Mouse (Mus musculus) neural tube, embryonic 14.5 days (tissue): ENCODE data around the gene Tbc1d20. TPM values are rescaled to one million over a fixed set of nuclear protein-coding genes. Genes with fewer than 3 reads are reported as not detected.
A peak's percentile ranks its signal among the peaks of the same experiment; 100 is the strongest.
"Not testable (repeated sequence)": the region's sequence is repeated elsewhere in the genome, so short reads cannot be mapped to it uniquely, and the experiment has no call there.

ENCODE experiments used
- ATAC-seq: fragments of 200-750 bp; cut with Nextera tagmentation; 2 replicates; pipeline ENCODE4 v1.8.0; 2017; ENCODE audit warnings: low read depth, mild to moderate bottlenecking, moderate TSS enrichment, moderate library complexity
- H3K27ac ChIP-seq: fragments of 300-500 bp; sonication (generic); 2 replicates; pipeline ENCODE4 v1.5.1; 2014; ENCODE audit warnings: low read depth, mild to moderate bottlenecking, control low read depth, low read length, moderate library complexity, mixed read lengths
- H3K27me3 ChIP-seq: fragments of 300-500 bp; sonication (generic); 2 replicates; pipeline ENCODE4 v1.6.1; 2014; ENCODE audit warnings: low read length; ENCODE audit not compliant: control insufficient read depth, insufficient read depth
- H3K36me3 ChIP-seq: fragments of 300-500 bp; sonication (generic); 2 replicates; pipeline ENCODE4 v1.6.1; 2014; ENCODE audit warnings: low read length, mixed read lengths; ENCODE audit not compliant: control insufficient read depth, insufficient read depth
- H3K4me1 ChIP-seq: fragments of 300-500 bp; sonication (generic); 2 replicates; pipeline ENCODE4 v1.6.1; 2014; ENCODE audit warnings: low read length; ENCODE audit not compliant: control insufficient read depth, insufficient read depth
- H3K4me2 ChIP-seq: fragments of 300-500 bp; sonication (generic); 2 replicates; pipeline ENCODE4 v1.6.1; 2014; ENCODE audit warnings: mild to moderate bottlenecking, low read depth, low read length, control low read depth
- H3K4me3 ChIP-seq: fragments of 300-500 bp; sonication (generic); 2 replicates; pipeline ENCODE4 v1.5.1; 2014; ENCODE audit warnings: low read depth, low read length, control low read depth, mixed read lengths
- H3K9ac ChIP-seq: fragments of 300-500 bp; sonication (generic); replicated peaks from 2 replicates; pipeline ENCODE4 v1.6.1; 2014; ENCODE audit warnings: low read depth, mild to moderate bottlenecking, control low read depth, low read length, mixed read lengths
- H3K9me3 ChIP-seq: fragments of 300-500 bp; sonication (generic); 2 replicates; pipeline ENCODE4 v1.6.1; 2016; ENCODE audit warnings: low read length; ENCODE audit not compliant: control insufficient read depth
- WGBS: fragments of 180-500 bp; shearing (Covaris S2); extraction: QIAGEN DNeasy Blood & Tissue Kit; methylation state at CpG from one replicate; pipeline ENCODE4 v1.1.7; 2014; 5-methylcytosine and 5-hydroxymethylcytosine counted together
- polyA plus RNA-seq: library from polyadenylated mRNA; unstranded; fragments of >200 nt; fragmentation: Nextera tagmentation; extraction: Ambion mirVana; gene quantifications from 2 replicates; pipeline ENCODE4 v1.2.1, GENCODE M21; 2014

Tbc1d20 gene
- polyA plus RNA-seq, 1 experiment from 2014 or later: 28.0 TPM

DNA sequence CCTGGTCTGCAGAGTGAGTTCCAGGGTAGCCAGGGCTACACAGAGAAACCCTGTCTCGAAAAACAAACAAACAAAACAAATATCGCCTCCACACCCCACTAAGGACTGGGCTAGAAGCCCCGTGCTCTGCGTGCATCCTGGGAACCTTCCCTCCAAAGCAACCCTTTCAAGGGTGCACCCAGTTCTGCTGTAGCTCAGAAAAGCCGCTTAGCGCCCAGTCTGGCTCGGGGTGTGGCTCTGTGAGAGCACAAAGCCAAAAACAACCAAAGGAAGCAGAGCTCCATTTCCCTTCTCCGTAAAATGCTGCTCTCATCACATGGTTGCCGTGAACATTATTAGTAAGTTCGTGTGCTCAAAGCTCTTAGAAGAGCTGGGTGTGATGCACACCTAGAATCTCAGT is 50.7 kb downstream of the Tbc1d20 start:
- WGBS: 10% methylated on average over 10 of the region's 10 CpGs
- no peak overlapping the region for H3K27ac ChIP-seq

DNA sequence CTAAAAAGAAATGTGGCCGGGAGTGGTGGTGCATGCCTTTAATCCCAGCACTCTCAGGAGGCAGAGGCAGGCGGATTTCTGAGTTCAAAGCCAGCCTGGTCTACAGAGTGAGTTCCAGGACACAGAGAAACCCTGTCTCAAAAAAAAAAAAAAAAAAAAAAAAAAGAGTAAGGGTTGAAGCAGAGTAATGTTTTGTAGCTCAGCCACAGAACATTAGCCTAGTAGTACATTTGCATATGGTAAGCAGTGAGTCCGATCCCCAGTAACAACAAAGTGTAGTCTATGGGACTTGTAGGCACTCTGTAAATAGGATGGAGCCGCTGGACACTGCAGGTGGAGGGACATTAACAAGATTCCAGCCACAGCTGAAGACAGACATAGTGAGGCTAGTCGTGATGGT is 51.3 kb downstream of the Tbc1d20 start:
- Histone ChIP-seq H3K27ac (no peak overlapping the region), H3K36me3 (no peaks in the 10 kb centered on the region), H3K27me3 (no peaks in the 10 kb centered on the region; the same call in 1 of the 2 replicates), H3K9ac (no peak overlapping the region), H3K9me3 (no peaks in the 10 kb centered on the region), H3K4me2 (no peak overlapping the region), H3K4me1 (peaks cover 5% of the 10 kb centered on the region; the same call in 1 of the 2 replicates), H3K4me3 (no peak overlapping the region)
- 67% methylated on average over 5 of the region's 5 CpGs for WGBS
- no peak for ATAC-seq

More for the DNA sequence above, 50.7 kb downstream of the Tbc1d20 start:
- H3K9ac ChIP-seq: peak overlapping the region; percentile 55
- peak overlapping the region; percentile 48 for H3K4me3 ChIP-seq
- peak; percentile 10; the same call in 1 of the 2 replicates for ATAC-seq
- H3K4me2 ChIP-seq: peak overlapping the region; percentile 92
- no peaks in the 10 kb centered on the region for H3K9me3 ChIP-seq
- peaks cover 5% of the 10 kb centered on the region; the same call in 1 of the 2 replicates for H3K4me1 ChIP-seq
- no peaks in the 10 kb centered on the region; the same call in 1 of the 2 replicates for H3K27me3 ChIP-seq
- no peaks in the 10 kb centered on the region for H3K36me3 ChIP-seq

DNA sequence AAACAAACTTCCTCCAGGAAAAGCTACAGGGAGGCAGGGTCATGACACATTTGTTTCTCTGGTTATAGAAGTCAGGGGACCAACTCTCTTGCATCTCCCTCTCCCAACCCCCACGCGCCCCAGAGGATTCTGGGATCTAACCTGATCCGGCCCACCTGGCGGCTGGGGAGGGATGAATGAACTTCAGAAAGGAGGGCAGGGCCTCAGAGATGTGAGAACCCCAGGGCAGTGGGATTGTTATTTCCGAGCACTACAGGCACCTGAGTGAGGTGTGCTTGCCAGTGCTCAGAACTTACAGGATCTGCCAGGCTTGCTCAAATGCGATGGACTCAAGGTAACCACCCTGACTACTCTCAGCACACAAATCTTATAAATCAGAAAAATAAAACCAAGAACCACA is 51.8 kb downstream of the Tbc1d20 start:
- Histone ChIP-seq H3K27ac (no peak overlapping the region), H3K4me1 (peaks cover 5% of the 10 kb centered on the region; the same call in 1 of the 2 replicates), H3K4me3 (no peak overlapping the region), H3K9ac (no peak overlapping the region), H3K4me2 (no peak overlapping the region), H3K36me3 (no peaks in the 10 kb centered on the region), H3K9me3 (no peaks in the 10 kb centered on the region), H3K27me3 (no peaks in the 10 kb centered on the region; the same call in 1 of the 2 replicates)
- ATAC-seq: no peak
- WGBS: 67% methylated on average over 6 of the region's 6 CpGs

GRCm38 (mm10) chr2:152346776-152347465 is 53.3 kb downstream of the Tbc1d20 start:
- Histone ChIP-seq H3K4me3 (no peak overlapping the region), H3K4me1 (peaks cover 5% of the 10 kb centered on the region; the same call in 1 of the 2 replicates), H3K4me2 (no peak overlapping the region), H3K27ac (no peak overlapping the region), H3K36me3 (no peaks in the 10 kb centered on the region), H3K9me3 (no peaks in the 10 kb centered on the region), H3K27me3 (no peaks in the 10 kb centered on the region; the same call in 1 of the 2 replicates), H3K9ac (no peak overlapping the region)
- ATAC-seq: no peak
- WGBS: 55% methylated on average over 9 of the region's 9 CpGs

GRCm38 (mm10) chr2:152347722-152348121 is 54.1 kb downstream of the Tbc1d20 start:
- no peak overlapping the region for H3K4me2 ChIP-seq
- H3K9ac ChIP-seq: no peak overlapping the region
- no peaks in the 10 kb centered on the region for H3K36me3 ChIP-seq
- H3K4me1 ChIP-seq: peaks cover 5% of the 10 kb centered on the region; the same call in 1 of the 2 replicates
- 82% methylated on average over 2 of the region's 2 CpGs for WGBS
- no peak overlapping the region for H3K27ac ChIP-seq
- no peak for ATAC-seq
- no peaks in the 10 kb centered on the region for H3K9me3 ChIP-seq
- no peak overlapping the region for H3K4me3 ChIP-seq
- no peaks in the 10 kb centered on the region; the same call in 1 of the 2 replicates for H3K27me3 ChIP-seq

DNA sequence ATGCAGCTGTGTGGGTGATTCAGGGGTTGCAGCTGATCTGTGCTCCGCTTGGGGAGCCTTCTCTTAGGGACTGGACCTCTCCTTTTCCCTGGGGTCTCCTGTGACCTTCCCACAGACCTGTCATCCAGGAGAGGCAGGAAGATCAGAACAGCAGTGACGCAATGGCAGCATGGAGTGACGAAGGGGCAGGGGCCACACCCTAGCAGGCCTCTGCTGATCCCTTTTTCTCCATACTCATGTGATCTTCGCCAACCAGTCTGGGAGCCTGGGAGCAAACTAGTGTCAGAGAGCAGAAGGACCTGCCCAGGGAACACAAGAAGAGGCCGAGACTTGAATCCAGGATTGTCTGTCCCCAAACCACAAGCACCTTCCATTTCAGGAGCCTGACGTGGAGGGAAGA is 55.6 kb downstream of the Tbc1d20 start:
- H3K4me1 ChIP-seq: peaks cover 3% of the 10 kb centered on the region; the same call in 1 of the 2 replicates
- 79% methylated on average over 6 of the region's 6 CpGs for WGBS
- H3K27me3 ChIP-seq: no peaks in the 10 kb centered on the region; the same call in 1 of the 2 replicates
- no peaks in the 10 kb centered on the region for H3K36me3 ChIP-seq
- H3K4me3 ChIP-seq: no peak overlapping the region
- no peak for ATAC-seq
- H3K27ac ChIP-seq: no peak overlapping the region
- H3K9me3 ChIP-seq: no peaks in the 10 kb centered on the region
- no peak overlapping the region for H3K9ac ChIP-seq
- no peak overlapping the region for H3K4me2 ChIP-seq

DNA sequence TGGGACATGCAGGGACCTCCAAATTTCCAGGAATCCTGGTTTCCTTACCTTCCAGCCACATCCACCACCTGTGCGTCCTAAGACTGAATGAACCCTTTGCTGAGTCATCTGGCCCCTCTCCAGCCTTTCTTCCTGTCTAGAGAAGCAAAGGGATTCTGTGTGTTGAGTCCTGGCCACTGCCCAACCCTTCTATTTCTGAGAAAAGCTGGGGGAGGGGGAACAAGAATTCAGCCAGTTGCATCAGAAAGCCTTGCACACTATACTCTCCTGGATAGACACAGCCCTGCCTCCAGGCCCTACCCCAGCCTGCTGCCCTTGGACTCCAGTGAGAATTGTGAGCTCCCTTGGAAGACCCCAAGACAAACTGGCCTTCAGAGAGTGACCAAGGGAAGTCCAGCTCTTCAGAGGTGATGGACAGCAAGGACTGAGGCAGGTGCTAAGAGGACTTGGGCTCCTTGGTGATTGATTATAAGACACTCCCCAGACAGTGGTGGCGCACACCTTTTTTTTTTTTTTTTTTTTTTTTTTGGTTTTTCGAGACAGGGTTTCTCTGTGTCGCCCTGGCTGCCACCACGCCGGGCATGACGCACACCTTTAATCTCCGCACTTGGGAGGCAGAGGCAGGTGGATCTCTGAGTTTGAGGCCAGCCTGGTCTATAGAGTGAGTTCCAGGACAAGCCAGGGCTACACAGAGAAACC is 56.4 kb downstream of the Tbc1d20 start:
- ATAC-seq: no peak
- H3K9ac ChIP-seq: no peak overlapping the region
- no peaks in the 10 kb centered on the region; the same call in 1 of the 2 replicates for H3K27me3 ChIP-seq
- H3K27ac ChIP-seq: no peak overlapping the region
- no peaks in the 10 kb centered on the region for H3K4me1 ChIP-seq
- WGBS: 84% methylated on average over 8 of the region's 8 CpGs
- no peak overlapping the region for H3K4me2 ChIP-seq
- no peak overlapping the region for H3K4me3 ChIP-seq
- H3K9me3 ChIP-seq: no peaks in the 10 kb centered on the region
- H3K36me3 ChIP-seq: no peaks in the 10 kb centered on the region

- 84% methylated on average over 3 of the region's 3 CpGs for WGBS
- H3K9me3 ChIP-seq: no peaks in the 10 kb centered on the region
- H3K4me3 ChIP-seq: no peak overlapping the region
- H3K27me3 ChIP-seq: no peaks in the 10 kb centered on the region
- ATAC-seq: no peak
- no peaks in the 10 kb centered on the region for H3K4me1 ChIP-seq
- H3K36me3 ChIP-seq: no peaks in the 10 kb centered on the region
- no peak overlapping the region for H3K9ac ChIP-seq
- no peak overlapping the region for H3K27ac ChIP-seq
- no peak overlapping the region for H3K4me2 ChIP-seq
Observed at GRCm38 (mm10) chr2:152357254-152357653, 63.6 kb downstream of the Tbc1d20 start.

DNA sequence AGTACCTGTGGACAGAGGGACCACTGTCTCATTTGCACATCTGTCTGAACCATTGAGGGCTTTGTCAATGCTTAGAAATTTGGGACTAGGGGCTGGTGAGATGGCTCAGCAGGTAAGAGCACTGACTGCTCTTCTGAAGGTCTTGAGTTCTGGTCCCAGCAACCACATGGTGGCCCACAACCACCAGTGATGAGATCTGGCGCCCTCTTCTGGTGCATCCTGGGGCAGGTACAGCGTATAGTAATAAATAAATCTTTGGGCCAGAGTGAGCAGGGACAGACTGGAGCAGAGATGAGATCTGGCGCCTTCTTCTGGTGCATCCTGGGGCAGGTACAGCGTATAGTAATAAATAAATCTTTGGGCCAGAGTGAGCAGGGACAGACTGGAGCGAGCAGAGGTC is 65.3 kb downstream of the Tbc1d20 start:
- not testable (repeated sequence) for H3K4me3 ChIP-seq, H3K36me3 ChIP-seq, ATAC-seq, H3K27me3 ChIP-seq, H3K9me3 ChIP-seq, H3K4me2 ChIP-seq, H3K27ac ChIP-seq, H3K4me1 ChIP-seq, H3K9ac ChIP-seq
- 74% methylated on average over 5 of the region's 5 CpGs for WGBS
